Comparison of ENCODE assay signal across 22 mouse cellular contexts in the genomic region with DNA sequence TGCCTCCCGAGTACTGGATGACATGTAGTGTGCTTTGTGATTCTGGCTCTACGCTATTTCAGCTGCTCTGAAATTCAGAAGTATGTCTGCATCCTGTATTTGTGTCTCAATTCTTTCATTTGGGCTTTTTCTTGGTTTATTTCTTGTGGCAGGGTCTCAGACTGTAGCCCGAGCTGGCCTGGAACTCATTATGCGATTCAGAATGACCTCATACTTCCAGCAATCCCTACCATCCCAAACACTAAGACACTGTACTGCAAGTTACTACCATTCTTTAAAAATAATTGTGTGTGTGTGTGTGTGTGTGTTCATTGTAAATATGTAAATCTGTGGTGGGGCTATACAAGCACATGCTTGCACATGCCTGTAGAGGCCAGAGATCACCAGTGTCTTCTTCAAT.
A peak's percentile ranks its signal among the peaks of the same experiment; 100 is the strongest.
DNase-seq lines count a peak whose midpoint lies in the region; ATAC-seq lines count a peak whose summit lies in the region.
"Had no signal": no experiment of that assay in that cellular context is flagged by ENCODE, and none has a peak within 500 bp of the region (broad histone marks: within the 10 kb centered on the region; RNA-seq: fewer than 3 reads in every experiment).

No protein-coding gene starts in this region.

- DNase-seq in NIH3T3 (ENCODE audit: low read depth): peak; percentile 43
- peak; percentile 66 for DNase-seq in embryonic facial prominence, embryonic 11.5 days (ENCODE audit: low spot score)
- no peak for DNase-seq in left cerebral cortex, adult 9 months (ENCODE audit: low spot score in 2 of 2)
- no peak for DNase-seq in retina, postnatal 1 day
- DNase-seq: adrenal gland, adult 2 months; adrenal gland, postnatal 10 days; adrenal gland, postnatal 25 days; B cell, adult 2 months; cerebellum, adult 11 months; cerebellum, adult 18-20 months; cerebellum, adult 8-10 months; cerebellum, adult 9-11 months; cerebellum, postnatal 14 days; forebrain, postnatal 0 days had no signal

- no peak overlapping the region for H3K4me2 ChIP-seq in forebrain, embryonic 13.5 days
- no peak overlapping the region for H3K4me2 ChIP-seq in forebrain, embryonic 12.5 days
- no peak overlapping the region for H3K4me2 ChIP-seq in embryonic facial prominence, embryonic 11.5 days (ENCODE audit: low read depth, low read length)
- no peak overlapping the region for H3K4me2 ChIP-seq in embryonic facial prominence, embryonic 15.5 days (replicated peaks)
- H3K4me2 ChIP-seq: embryonic facial prominence, embryonic 12.5 days; forebrain, embryonic 15.5 days had no signal

- WGBS in forebrain, embryonic 13.5 days: 76% methylated on average over 4 of the region's 4 CpGs
- 70% methylated on average over 4 of the region's 4 CpGs for WGBS in forebrain, embryonic 12.5 days
- WGBS in embryonic facial prominence, embryonic 11.5 days: 68% methylated on average over 4 of the region's 4 CpGs
- WGBS in embryonic facial prominence, embryonic 15.5 days: 54% methylated on average over 4 of the region's 4 CpGs

- no peaks in the 10 kb centered on the region for H3K27me3 ChIP-seq in forebrain, embryonic 13.5 days
- no peaks in the 10 kb centered on the region for H3K27me3 ChIP-seq in forebrain, embryonic 12.5 days
- no peaks in the 10 kb centered on the region for H3K27me3 ChIP-seq in embryonic facial prominence, embryonic 11.5 days (ENCODE audit: control insufficient read depth, insufficient read depth, low read length)
- H3K27me3 ChIP-seq in embryonic facial prominence, embryonic 15.5 days: no peaks in the 10 kb centered on the region
- H3K27me3 ChIP-seq: CH12.LX; embryonic facial prominence, embryonic 12.5 days; forebrain, embryonic 15.5 days had no signal

- no peak overlapping the region for H3K9ac ChIP-seq in forebrain, embryonic 13.5 days
- no peak overlapping the region for H3K9ac ChIP-seq in forebrain, embryonic 12.5 days
- no peak overlapping the region for H3K9ac ChIP-seq in embryonic facial prominence, embryonic 11.5 days (replicated peaks; ENCODE audit: low read length)
- no peak overlapping the region for H3K9ac ChIP-seq in embryonic facial prominence, embryonic 15.5 days
- H3K9ac ChIP-seq: embryonic facial prominence, embryonic 12.5 days; forebrain, embryonic 15.5 days; forebrain, postnatal 0 days had no signal

- H3K27ac ChIP-seq in forebrain, embryonic 13.5 days: no peak overlapping the region
- H3K27ac ChIP-seq in forebrain, embryonic 12.5 days: no peak overlapping the region
- no peak overlapping the region for H3K27ac ChIP-seq in embryonic facial prominence, embryonic 11.5 days (replicated peaks; ENCODE audit: low read depth, low read length)
- no peak overlapping the region for H3K27ac ChIP-seq in embryonic facial prominence, embryonic 15.5 days (replicated peaks)
- H3K27ac ChIP-seq: forebrain, embryonic 15.5 days had no signal

- H3K4me3 ChIP-seq in forebrain, embryonic 13.5 days: no peak overlapping the region
- H3K4me3 ChIP-seq in forebrain, embryonic 12.5 days (replicated peaks): no peak overlapping the region
- no peak overlapping the region for H3K4me3 ChIP-seq in embryonic facial prominence, embryonic 11.5 days (ENCODE audit: low read depth, low read length)
- no peak overlapping the region for H3K4me3 ChIP-seq in embryonic facial prominence, embryonic 15.5 days (replicated peaks)
- H3K4me3 ChIP-seq: embryonic facial prominence, embryonic 12.5 days; forebrain, embryonic 15.5 days had no signal

- peaks cover 4% of the 10 kb centered on the region for H3K4me1 ChIP-seq in forebrain, embryonic 13.5 days
- peaks cover 14% of the 10 kb centered on the region for H3K4me1 ChIP-seq in forebrain, embryonic 12.5 days
- peaks cover 3% of the 10 kb centered on the region; the same call in 1 of the 2 replicates for H3K4me1 ChIP-seq in embryonic facial prominence, embryonic 11.5 days (ENCODE audit: control insufficient read depth, insufficient read depth, low read length)
- 0 out of 2 replicates have a peak, but pooled peaks cover 3% of the 10 kb centered on the region for H3K4me1 ChIP-seq in embryonic facial prominence, embryonic 15.5 days

- ATAC-seq in forebrain, embryonic 13.5 days: 0 out of 2 replicates have a peak, but pooled peaks have one; percentile 43
- no peak for ATAC-seq in forebrain, embryonic 12.5 days (ENCODE audit: low FRiP score)
- ATAC-seq in embryonic facial prominence, embryonic 11.5 days (replicated peaks; ENCODE audit: insufficient number of reproducible peaks, low FRiP score, low TSS enrichment, low read depth): no peak
- peak; percentile 52; the same call in 1 of the 2 replicates for ATAC-seq in embryonic facial prominence, embryonic 15.5 days (ENCODE audit: insufficient number of reproducible peaks, low FRiP score, low TSS enrichment, low read depth)
- ATAC-seq: CD4-positive, CD25-positive, alpha-beta regulatory T cell, adult 4 months; forebrain, embryonic 15.5 days had no signal

- no peaks in the 10 kb centered on the region for H3K36me3 ChIP-seq in forebrain, embryonic 13.5 days (ENCODE audit: poor library complexity, severe bottlenecking)
- H3K36me3 ChIP-seq in forebrain, embryonic 12.5 days (replicated peaks): no peaks in the 10 kb centered on the region
- no peaks in the 10 kb centered on the region for H3K36me3 ChIP-seq in embryonic facial prominence, embryonic 11.5 days (replicated peaks; ENCODE audit: control insufficient read depth, insufficient read depth, low read depth, low read length)
- H3K36me3 ChIP-seq in embryonic facial prominence, embryonic 15.5 days: no peaks in the 10 kb centered on the region
- H3K36me3 ChIP-seq: embryonic facial prominence, embryonic 12.5 days; forebrain, embryonic 15.5 days; G1E had no signal

- no peaks in the 10 kb centered on the region for H3K9me3 ChIP-seq in forebrain, embryonic 13.5 days (replicated peaks)
- no peaks in the 10 kb centered on the region for H3K9me3 ChIP-seq in forebrain, embryonic 12.5 days
- H3K9me3 ChIP-seq in embryonic facial prominence, embryonic 11.5 days (replicated peaks; ENCODE audit: control insufficient read depth, low read length): no peaks in the 10 kb centered on the region
- H3K9me3 ChIP-seq in embryonic facial prominence, embryonic 15.5 days (replicated peaks): no peaks in the 10 kb centered on the region
- H3K9me3 ChIP-seq: embryonic facial prominence, embryonic 12.5 days; forebrain, embryonic 15.5 days had no signal

Comparison
In these comparisons a context has a peak if more than half of its experiments do, and no peak if none do; other contexts are left out.
1. ATAC-seq: peak in forebrain, embryonic 13.5 days (single experiment) and embryonic facial prominence, embryonic 15.5 days (single experiment); none in forebrain, embryonic 12.5 days (single experiment) and embryonic facial prominence, embryonic 11.5 days (single experiment).
2. DNase-seq: peak in NIH3T3 (single experiment) and embryonic facial prominence, embryonic 11.5 days (single experiment); none in left cerebral cortex, adult 9 months (0 of 2) and retina, postnatal 1 day (single experiment).